Mouse (Mus musculus) myocyte (in vitro differentiated cells): ENCODE data around the gene Klf15. TPM values are rescaled to one million over a fixed set of nuclear protein-coding genes. Genes with fewer than 3 reads are reported as not detected.

Source experiments
- H3K27me3 ChIP-seq: one replicate; pipeline ENCODE4 v1.6.1; 2011; ENCODE audit not compliant: control insufficient read depth, insufficient read depth, insufficient read length
- H3K36me3 ChIP-seq: one replicate; pipeline ENCODE4 v1.6.1; 2011; ENCODE audit not compliant: control insufficient read depth, insufficient read depth
- H3K4me2 ChIP-seq: one replicate; pipeline ENCODE4 v1.6.1; 2011; ENCODE audit warnings: low read depth, control low read depth
- H3K4me3 ChIP-seq: one replicate; pipeline ENCODE4 v1.5.1; 2011; ENCODE audit warnings: mild to moderate bottlenecking, control low read depth, moderate library complexity
- H3K79me2 ChIP-seq: one replicate; pipeline ENCODE4 v1.6.1; 2011; ENCODE audit not compliant: control insufficient read depth, insufficient read depth
- H3ac ChIP-seq: one replicate; pipeline ENCODE4 v1.6.1; 2011; ENCODE audit not compliant: control insufficient read depth, insufficient read length
- CEBPB ChIP-seq: IDR thresholded peaks from 2 replicates; pipeline ENCODE4 v1.6.1; 2011; ENCODE audit warnings: mild to moderate bottlenecking, moderate library complexity; ENCODE audit not compliant: poor library complexity, insufficient read depth, severe bottlenecking
- E2F4 ChIP-seq: IDR thresholded peaks from one replicate; pipeline ENCODE4 v1.6.1; 2011; ENCODE audit warnings: mild to moderate bottlenecking, control low read depth, moderate library complexity; ENCODE audit not compliant: insufficient read depth
- MAX ChIP-seq: IDR thresholded peaks from one replicate; pipeline ENCODE4 v1.6.1; 2011; ENCODE audit warnings: low read depth, mild to moderate bottlenecking, control low read depth
- MYOD1 ChIP-seq, 3 experiments: IDR thresholded peaks; one replicate each; pipeline ENCODE4 v1.6.1; 2011; ENCODE audit warnings: control low read depth in 2 of 3, low read depth in 2 of 3, mild to moderate bottlenecking in 2 of 3, moderate library complexity in 1 of 3; ENCODE audit not compliant: insufficient read length in 2 of 3, control insufficient read depth in 1 of 3
- MYOG ChIP-seq, 3 experiments: IDR thresholded peaks; one replicate each; pipeline ENCODE4 v1.6.1; 2011; ENCODE audit warnings: control low read depth in 2 of 3, low read depth in 2 of 3, mild to moderate bottlenecking in 2 of 3; ENCODE audit not compliant: insufficient read length in 2 of 3, control insufficient read depth in 1 of 3, insufficient read depth in 1 of 3
- POLR2A ChIP-seq: IDR thresholded peaks from one replicate; pipeline ENCODE4 v1.6.1; 2011; ENCODE audit warnings: low read depth, mild to moderate bottlenecking, control low read depth, moderate library complexity; ENCODE audit not compliant: insufficient read length
- POLR2AphosphoS2 ChIP-seq: IDR thresholded peaks from one replicate; pipeline ENCODE4 v1.6.1; 2011; ENCODE audit warnings: low read depth, control low read depth; ENCODE audit not compliant: insufficient read length
- REST ChIP-seq: IDR thresholded peaks from one replicate; pipeline ENCODE4 v1.6.1; 2011; ENCODE audit warnings: mild to moderate bottlenecking, control low read depth, moderate library complexity; ENCODE audit not compliant: insufficient read depth, insufficient read length
- SRF ChIP-seq: IDR thresholded peaks from one replicate; pipeline ENCODE4 v1.6.1; 2011; ENCODE audit warnings: low read depth; ENCODE audit not compliant: control insufficient read depth, insufficient read length
- TCF12 ChIP-seq: IDR thresholded peaks from one replicate; pipeline ENCODE4 v1.6.1; 2011; ENCODE audit warnings: mild to moderate bottlenecking, control low read depth; ENCODE audit not compliant: poor library complexity, insufficient read depth, severe bottlenecking
- TCF3 ChIP-seq: IDR thresholded peaks from one replicate; pipeline ENCODE4 v1.6.1; 2011; ENCODE audit warnings: low read depth, control low read depth; ENCODE audit not compliant: insufficient read length
- USF1 ChIP-seq: IDR thresholded peaks from one replicate; pipeline ENCODE4 v1.6.1; 2011; ENCODE audit warnings: low read depth, mild to moderate bottlenecking, control low read depth, moderate library complexity
- polyA plus RNA-seq: library from polyadenylated mRNA; unstranded; fragments of >200 nt; fragmentation: generic; extraction: Trizol; gene quantifications from one replicate; pipeline ENCODE4 v1.2.1, GENCODE M21; 2012; ENCODE audit warnings: missing spikeins

Klf15 gene
- polyA plus RNA-seq = 1.8 TPM

DNA sequence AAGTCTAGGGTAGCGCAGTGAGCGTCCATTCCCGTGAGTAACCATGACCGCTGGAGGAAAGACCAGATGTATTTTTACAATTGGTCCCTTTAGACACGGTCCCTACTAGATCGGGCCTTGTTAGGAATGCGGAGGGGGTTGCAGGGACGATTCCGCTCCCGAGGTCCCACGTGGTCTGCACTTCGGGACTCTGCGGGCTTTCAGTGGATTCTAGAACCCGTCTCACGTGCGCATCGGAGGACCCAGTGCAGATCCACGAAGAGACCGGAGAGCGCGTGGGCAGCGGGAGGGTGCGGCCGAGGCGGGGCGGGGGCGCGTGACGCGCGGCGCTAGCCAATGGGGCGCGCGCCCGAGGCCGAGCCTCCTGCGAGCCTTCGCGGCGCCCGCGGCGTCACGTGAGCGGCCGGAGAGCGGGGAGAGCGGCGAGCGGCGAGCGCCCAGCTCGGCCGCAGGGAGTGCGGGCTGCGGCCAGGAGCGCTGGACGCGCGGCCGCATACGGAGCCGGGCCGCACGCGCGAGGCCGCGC lies at the start of gene Klf15:
Gene Klf15, plus strand, starts transcription at position 396 of the 526 bp plus-strand sequence.
- peaks cover 41% of the 10 kb centered on the region for H3K27me3 ChIP-seq
- no peak within 1 kb of the TSS for H3ac ChIP-seq
- TF ChIP-seq POLR2AphosphoS2 (no peak), TCF12 (no peak), SRF (no peak), MYOD1 (IDR thresholded peaks at IDR 0.05; ENCODE audit: control insufficient read depth in 1 of 3, insufficient read length in 2 of 3, low read depth in 2 of 3) (no peak), REST (no peak), MAX (no peak), CEBPB (no peak), MYOG (IDR thresholded peaks at IDR 0.05; ENCODE audit: control insufficient read depth in 1 of 3, insufficient read depth in 1 of 3, insufficient read length in 2 of 3, low read depth in 2 of 3) (no peak), E2F4 (no peak), TCF3 (no peak), USF1 (no peak), POLR2A (no peak)
- H3K4me3 ChIP-seq = no peak within 1 kb of the TSS
- H3K36me3 ChIP-seq = no peaks in the 10 kb centered on the region
- no peaks in the 10 kb centered on the region for H3K79me2 ChIP-seq
- H3K4me2 ChIP-seq = peak within 1 kb of the TSS; percentile 12

DNA sequence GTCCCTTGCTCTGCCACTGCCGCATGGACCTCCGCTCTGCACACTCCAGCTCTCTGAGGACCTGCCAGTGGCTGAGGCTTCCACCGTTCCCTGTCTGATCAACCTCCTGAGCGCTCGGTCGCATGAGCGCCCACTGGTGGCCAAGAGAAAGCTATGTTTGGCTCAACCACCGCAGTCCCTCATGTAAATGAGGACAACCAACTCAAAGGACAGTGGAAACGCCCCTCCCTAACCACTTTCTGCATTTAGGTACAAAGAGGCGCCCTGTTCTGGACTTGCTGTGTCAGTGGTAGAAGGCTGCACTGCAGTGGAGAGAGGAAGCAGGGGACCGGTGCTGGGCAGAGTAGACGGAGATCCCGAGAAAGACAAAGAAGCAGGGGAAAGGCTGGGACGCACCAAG lies 39.8 kb upstream of the Klf15 start:
- no peak for TF ChIP-seq SRF
- no peak for TF ChIP-seq POLR2A
- TF ChIP-seq USF1 = no peak
- TF ChIP-seq TCF3 = no peak
- no peak for TF ChIP-seq CEBPB
- TF ChIP-seq POLR2AphosphoS2 = no peak
- TF ChIP-seq MYOG (IDR thresholded peaks at IDR 0.05; ENCODE audit: control insufficient read depth in 1 of 3, insufficient read depth in 1 of 3, insufficient read length in 2 of 3, low read depth in 2 of 3) = no peak
- no peak for TF ChIP-seq MYOD1 (IDR thresholded peaks at IDR 0.05; ENCODE audit: control insufficient read depth in 1 of 3, insufficient read length in 2 of 3, low read depth in 2 of 3)
- TF ChIP-seq TCF12 = no peak
- no peak for TF ChIP-seq E2F4
- TF ChIP-seq MAX = no peak
- TF ChIP-seq REST = no peak
- H3ac ChIP-seq = no peak overlapping the region
- no peak overlapping the region for H3K4me3 ChIP-seq

GRCm38 (mm10) chr6:90425361-90425760 lies 37.0 kb upstream of the Klf15 start:
- no peak overlapping the region for H3K4me3 ChIP-seq
- no peak for TF ChIP-seq CEBPB
- TF ChIP-seq USF1 = no peak
- no peak for TF ChIP-seq MAX
- no peak for TF ChIP-seq POLR2A
- TF ChIP-seq MYOD1 (IDR thresholded peaks at IDR 0.05; ENCODE audit: control insufficient read depth in 1 of 3, insufficient read length in 2 of 3, low read depth in 2 of 3) = no peak
- TF ChIP-seq TCF3 = no peak
- TF ChIP-seq REST = no peak
- TF ChIP-seq SRF = no peak
- TF ChIP-seq POLR2AphosphoS2 = no peak
- TF ChIP-seq E2F4 = no peak
- TF ChIP-seq TCF12 = no peak
- TF ChIP-seq MYOG (IDR thresholded peaks at IDR 0.05; ENCODE audit: control insufficient read depth in 1 of 3, insufficient read depth in 1 of 3, insufficient read length in 2 of 3, low read depth in 2 of 3) = no peak
- no peaks in the 10 kb centered on the region for H3K79me2 ChIP-seq
- no peaks in the 10 kb centered on the region for H3K36me3 ChIP-seq
- H3K27me3 ChIP-seq = peaks cover 27% of the 10 kb centered on the region
- no peak overlapping the region for H3ac ChIP-seq
- no peak overlapping the region for H3K4me2 ChIP-seq

More for the DNA sequence above, 39.8 kb upstream of the Klf15 start:
- H3K79me2 ChIP-seq = no peaks in the 10 kb centered on the region
- H3K36me3 ChIP-seq = no peaks in the 10 kb centered on the region
- H3K4me2 ChIP-seq = no peak overlapping the region
- H3K27me3 ChIP-seq = peaks cover 7% of the 10 kb centered on the region

- TF ChIP-seq REST (no peak), MYOG (IDR thresholded peaks at IDR 0.05; ENCODE audit: control insufficient read depth in 1 of 3, insufficient read depth in 1 of 3, insufficient read length in 2 of 3, low read depth in 2 of 3) (no peak), SRF (no peak), MYOD1 (IDR thresholded peaks at IDR 0.05; ENCODE audit: control insufficient read depth in 1 of 3, insufficient read length in 2 of 3, low read depth in 2 of 3) (no peak), TCF12 (no peak), CEBPB (no peak)
- H3K79me2 ChIP-seq = no peaks in the 10 kb centered on the region
- no peak overlapping the region for H3K4me3 ChIP-seq
- peaks cover 27% of the 10 kb centered on the region for H3K27me3 ChIP-seq
- H3K36me3 ChIP-seq = no peaks in the 10 kb centered on the region
- H3ac ChIP-seq = no peak overlapping the region
- no peak overlapping the region for H3K4me2 ChIP-seq
Observed at GRCm38 (mm10) chr6:90426003-90426402, 36.4 kb upstream of the Klf15 start.
